Mouse (Mus musculus) embryonic fibroblast, embryonic 13.5 days (primary cell): Measurements from ENCODE around the gene Iqschfp.

Experiments used
- CTCF ChIP-seq: IDR thresholded peaks from 2 replicates; pipeline ENCODE4 v1.5.1; 2011; ENCODE audit warnings: mild to moderate bottlenecking, control low read depth, low read length, moderate library complexity, borderline replicate concordance; ENCODE audit not compliant: insufficient read depth
- POLR2A ChIP-seq: IDR thresholded peaks from 2 replicates; pipeline ENCODE4 v1.6.1; 2011; ENCODE audit warnings: low read depth, mild to moderate bottlenecking, control low read depth, low read length, moderate library complexity

DNA sequence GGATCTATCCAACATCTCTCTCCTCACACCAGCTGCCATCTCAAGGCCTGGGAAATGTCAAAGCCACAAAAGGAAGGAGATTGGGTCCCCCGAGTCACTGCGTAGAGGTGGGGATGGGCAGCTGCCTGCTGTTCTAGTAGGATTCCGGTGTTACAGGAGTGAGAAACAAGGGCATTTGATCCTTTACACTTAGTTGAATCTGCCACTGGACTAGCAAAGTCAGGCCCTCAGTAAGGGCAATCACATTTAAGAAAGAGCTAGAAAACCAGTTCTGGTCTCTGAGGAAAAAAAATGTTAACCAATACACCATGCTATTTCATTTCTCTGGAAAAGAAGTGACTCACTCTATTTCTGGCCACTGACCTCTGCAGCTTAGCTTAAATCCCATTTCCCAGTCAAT, 738.8 kb downstream of the Iqschfp start:
- TF ChIP-seq POLR2A (no peak), CTCF (no peak)
